Mouse (Mus musculus): ENCODE data around the gene Nf2. TPM values are rescaled to one million over a fixed set of nuclear protein-coding genes. Genes with fewer than 3 reads are reported as not detected.
"Not testable (repeated sequence)": the region's sequence is repeated elsewhere in the genome, so short reads cannot be mapped to it uniquely, and the experiment has no call there.

Gene Nf2
- polyA plus RNA-seq, 1 experiment = 56.1 TPM

DNA sequence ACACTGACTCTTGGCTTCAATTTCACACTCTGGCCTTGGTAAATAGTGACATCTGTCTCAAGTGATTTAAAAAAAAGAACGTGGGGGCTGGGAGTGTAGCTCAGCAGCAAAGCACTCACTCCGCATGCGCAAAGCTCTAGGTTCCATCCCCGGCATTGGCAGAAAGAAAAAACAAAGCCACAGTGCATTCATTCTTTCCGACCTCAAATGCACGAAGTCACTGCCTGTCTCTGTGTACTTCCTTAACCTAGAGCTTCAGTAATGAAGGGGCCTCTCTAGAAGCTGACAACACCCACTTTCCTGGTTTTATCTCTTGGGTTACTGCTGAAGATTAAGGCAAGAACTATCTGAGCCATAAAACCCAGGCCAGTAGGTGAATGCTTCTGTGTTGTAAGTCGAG is 45.4 kb downstream of the Nf2 start:
- Histone ChIP-seq H3K36me3 (ENCODE audit: control insufficient read depth, insufficient read depth, low read length) (no peaks in the 10 kb centered on the region; the same call in 1 of the 2 replicates), H3K27me3 (ENCODE audit: control insufficient read depth, insufficient read depth, low read length) (no peaks in the 10 kb centered on the region), H3K4me1 (replicated peaks; ENCODE audit: control insufficient read depth, insufficient read depth, low read length) (no peaks in the 10 kb centered on the region), H3K27ac (ENCODE audit: control insufficient read depth, insufficient read depth, low read length) (no peak overlapping the region), H3K4me3 (ENCODE audit: control insufficient read depth, insufficient read depth, low read length) (no peak overlapping the region)
- TF ChIP-seq CTCF (IDR thresholded peaks at IDR 0.05; ENCODE audit: borderline replicate concordance, control insufficient read depth, extremely low read depth, insufficient read depth, low read length, poor library complexity) = no peak
- TF ChIP-seq POLR2A (IDR thresholded peaks at IDR 0.05; ENCODE audit: control insufficient read depth, extremely low read depth, insufficient read depth, low read length, poor library complexity) = no peak
- 67% methylated on average over 7 of the region's 7 CpGs for WGBS
- peak; percentile 23 for DNase-seq

DNA sequence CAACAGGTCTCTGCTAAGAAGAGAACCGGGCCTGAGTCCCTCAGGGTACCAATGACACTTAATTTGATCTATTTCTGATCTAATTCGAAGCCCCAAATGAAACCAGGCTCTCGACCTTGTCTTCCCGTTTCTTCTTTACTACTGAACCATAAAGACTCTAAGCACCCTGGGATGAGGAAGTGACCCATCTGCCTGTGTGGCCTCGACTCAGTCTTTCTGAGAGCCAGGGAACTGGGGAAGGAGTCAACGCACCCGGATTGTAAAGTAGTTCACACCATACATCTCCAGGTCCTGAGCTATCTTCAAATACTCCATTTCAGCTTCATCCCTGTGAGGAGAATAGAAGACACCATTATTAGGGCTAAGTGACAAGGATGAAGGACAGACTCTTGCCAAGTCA is 45.9 kb downstream of the Nf2 start:
- WGBS = 81% methylated on average over 7 of the region's 7 CpGs
- Histone ChIP-seq H3K27ac (ENCODE audit: control insufficient read depth, insufficient read depth, low read length) (no peak overlapping the region), H3K36me3 (ENCODE audit: control insufficient read depth, insufficient read depth, low read length) (no peaks in the 10 kb centered on the region; the same call in 1 of the 2 replicates), H3K27me3 (ENCODE audit: control insufficient read depth, insufficient read depth, low read length) (no peaks in the 10 kb centered on the region), H3K4me1 (replicated peaks; ENCODE audit: control insufficient read depth, insufficient read depth, low read length) (no peaks in the 10 kb centered on the region), H3K4me3 (ENCODE audit: control insufficient read depth, insufficient read depth, low read length) (no peak overlapping the region)
- no peak for DNase-seq
- no peak for TF ChIP-seq CTCF (IDR thresholded peaks at IDR 0.05; ENCODE audit: borderline replicate concordance, control insufficient read depth, extremely low read depth, insufficient read depth, low read length, poor library complexity)
- TF ChIP-seq POLR2A (IDR thresholded peaks at IDR 0.05; ENCODE audit: control insufficient read depth, extremely low read depth, insufficient read depth, low read length, poor library complexity) = no peak

DNA sequence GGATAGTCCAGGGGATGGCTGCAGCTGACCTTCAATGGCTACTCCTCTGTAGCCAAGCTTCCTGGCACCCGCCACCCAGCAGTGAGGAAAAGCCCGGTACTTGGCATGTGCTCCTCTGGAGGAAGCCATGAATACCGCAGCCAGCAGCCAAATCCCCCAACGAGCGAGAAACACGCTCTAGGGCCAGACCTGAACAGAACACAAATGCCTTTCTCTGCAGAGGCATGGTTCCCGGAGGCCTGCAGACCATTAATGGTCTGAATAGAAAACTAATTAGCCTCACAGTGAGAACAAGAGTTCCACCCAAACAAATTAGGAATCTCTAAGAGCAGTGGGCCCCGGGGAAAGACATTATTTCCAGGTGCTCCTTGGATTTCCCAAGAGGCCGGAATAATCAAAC is 46.3 kb downstream of the Nf2 start:
- no peaks in the 10 kb centered on the region; the same call in 1 of the 2 replicates for H3K36me3 ChIP-seq (ENCODE audit: control insufficient read depth, insufficient read depth, low read length)
- TF ChIP-seq POLR2A (IDR thresholded peaks at IDR 0.05; ENCODE audit: control insufficient read depth, extremely low read depth, insufficient read depth, low read length, poor library complexity) (no peak), CTCF (IDR thresholded peaks at IDR 0.05; ENCODE audit: borderline replicate concordance, control insufficient read depth, extremely low read depth, insufficient read depth, low read length, poor library complexity) (no peak)
- H3K27ac ChIP-seq (ENCODE audit: control insufficient read depth, insufficient read depth, low read length) = no peak overlapping the region
- no peaks in the 10 kb centered on the region for H3K4me1 ChIP-seq (replicated peaks; ENCODE audit: control insufficient read depth, insufficient read depth, low read length)
- no peak for DNase-seq
- 94% methylated on average over 9 of the region's 9 CpGs for WGBS
- H3K27me3 ChIP-seq (ENCODE audit: control insufficient read depth, insufficient read depth, low read length) = no peaks in the 10 kb centered on the region
- no peak overlapping the region for H3K4me3 ChIP-seq (ENCODE audit: control insufficient read depth, insufficient read depth, low read length)

DNA sequence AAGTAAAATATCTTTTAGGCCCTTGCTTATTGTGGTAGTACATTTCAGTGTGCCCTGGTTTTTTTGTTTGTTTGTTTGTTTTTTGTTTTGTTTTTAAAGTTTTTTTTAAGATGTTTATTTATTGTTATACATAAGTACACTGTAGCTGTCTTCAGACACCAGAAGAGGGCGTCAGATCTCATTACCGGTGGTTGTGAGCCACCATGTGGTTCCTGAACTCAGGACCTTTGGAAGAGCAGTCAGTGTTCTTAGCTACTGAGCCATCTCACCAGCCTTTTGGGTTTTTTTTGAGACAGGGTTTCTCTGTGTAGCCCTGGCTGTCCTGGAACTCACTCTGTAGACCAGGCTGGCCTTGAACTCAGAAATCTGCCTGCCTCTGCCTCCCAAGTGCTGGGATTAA is 46.9 kb downstream of the Nf2 start:
- 98% methylated on average over 2 of the region's 2 CpGs for WGBS

DNA sequence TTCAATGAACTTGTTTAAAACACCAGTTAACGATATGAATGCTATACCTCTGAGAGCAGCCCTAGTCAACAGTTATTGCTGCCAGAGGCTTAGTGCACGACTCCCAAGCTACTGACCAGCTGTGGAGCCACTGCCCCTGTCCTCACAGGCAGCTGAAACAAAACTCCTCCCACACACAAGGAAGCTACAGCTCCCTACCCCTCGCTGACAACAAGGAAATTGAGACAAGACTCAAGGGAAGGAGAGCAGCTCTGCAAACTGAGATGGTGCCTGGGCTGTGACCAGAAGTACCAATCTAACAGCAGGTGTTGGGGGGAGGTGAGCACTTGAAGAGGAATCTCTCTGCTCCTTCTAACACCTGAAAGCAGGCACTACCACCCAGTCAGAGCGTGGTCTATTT is 48.7 kb downstream of the Nf2 start:
- Histone ChIP-seq H3K27me3 (ENCODE audit: control insufficient read depth, insufficient read depth, low read length) (no peaks in the 10 kb centered on the region), H3K36me3 (ENCODE audit: control insufficient read depth, insufficient read depth, low read length) (peaks cover 4% of the 10 kb centered on the region), H3K4me3 (ENCODE audit: control insufficient read depth, insufficient read depth, low read length) (no peak overlapping the region), H3K4me1 (replicated peaks; ENCODE audit: control insufficient read depth, insufficient read depth, low read length) (no peaks in the 10 kb centered on the region), H3K27ac (ENCODE audit: control insufficient read depth, insufficient read depth, low read length) (no peak overlapping the region)
- 89% methylated on average over 4 of the region's 4 CpGs for WGBS
- DNase-seq = no peak
- TF ChIP-seq POLR2A (IDR thresholded peaks at IDR 0.05; ENCODE audit: control insufficient read depth, extremely low read depth, insufficient read depth, low read length, poor library complexity) = no peak

More for the DNA sequence above, 46.9 kb downstream of the Nf2 start:
- H3K27ac ChIP-seq (ENCODE audit: control insufficient read depth, insufficient read depth, low read length); H3K4me3 ChIP-seq (ENCODE audit: control insufficient read depth, insufficient read depth, low read length); DNase-seq; H3K27me3 ChIP-seq (ENCODE audit: control insufficient read depth, insufficient read depth, low read length); H3K4me1 ChIP-seq (replicated peaks; ENCODE audit: control insufficient read depth, insufficient read depth, low read length); H3K36me3 ChIP-seq (ENCODE audit: control insufficient read depth, insufficient read depth, low read length): not testable (repeated sequence)

DNA sequence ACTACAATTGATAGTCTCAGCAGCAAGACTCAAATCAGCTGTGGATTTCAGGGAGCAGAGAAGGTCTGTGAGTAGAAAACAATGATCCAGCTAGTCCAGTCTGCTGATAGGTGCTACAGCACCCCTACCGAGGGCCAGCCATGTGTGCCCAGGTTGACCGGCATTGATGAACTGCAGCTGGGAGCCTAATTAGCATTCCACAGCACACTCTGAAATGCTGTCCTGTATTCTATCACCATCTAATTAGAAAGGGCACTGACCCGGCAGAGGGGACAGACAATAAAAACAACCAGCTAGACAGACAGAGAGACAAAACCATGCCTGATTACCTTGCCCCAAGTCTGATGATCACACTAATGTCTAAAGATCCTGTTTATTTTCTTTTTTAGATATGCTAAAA is 56.3 kb downstream of the Nf2 start:
- 93% methylated on average over 3 of the region's 3 CpGs for WGBS
- no peak for DNase-seq
- no peak for TF ChIP-seq POLR2A (IDR thresholded peaks at IDR 0.05; ENCODE audit: control insufficient read depth, extremely low read depth, insufficient read depth, low read length, poor library complexity)
- no peak for TF ChIP-seq CTCF (IDR thresholded peaks at IDR 0.05; ENCODE audit: borderline replicate concordance, control insufficient read depth, extremely low read depth, insufficient read depth, low read length, poor library complexity)
- peaks cover 16% of the 10 kb centered on the region for H3K36me3 ChIP-seq (ENCODE audit: control insufficient read depth, insufficient read depth, low read length)
- H3K4me1 ChIP-seq (replicated peaks; ENCODE audit: control insufficient read depth, insufficient read depth, low read length) = no peaks in the 10 kb centered on the region
- no peak overlapping the region for H3K4me3 ChIP-seq (ENCODE audit: control insufficient read depth, insufficient read depth, low read length)
- no peaks in the 10 kb centered on the region for H3K27me3 ChIP-seq (ENCODE audit: control insufficient read depth, insufficient read depth, low read length)
- no peak overlapping the region for H3K27ac ChIP-seq (ENCODE audit: control insufficient read depth, insufficient read depth, low read length)

DNA sequence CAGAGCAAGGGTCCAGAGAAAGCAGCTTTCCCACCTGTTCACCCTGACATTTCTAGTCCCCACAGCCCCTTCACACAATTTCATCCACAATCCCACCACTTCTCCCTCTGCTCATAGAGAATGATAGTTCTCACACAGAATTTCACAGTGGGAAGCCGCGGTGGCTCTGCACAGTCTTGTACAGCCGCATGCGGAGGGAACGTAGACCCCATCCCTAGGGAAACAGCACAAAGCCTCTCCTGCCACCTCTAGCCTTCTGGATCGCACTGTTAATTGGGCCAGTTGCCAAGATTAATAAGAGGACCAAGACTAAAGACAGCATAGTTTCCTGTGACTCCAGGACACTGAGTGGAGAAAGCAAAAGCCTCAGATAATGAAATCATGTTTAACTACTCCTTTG is 57.8 kb downstream of the Nf2 start:
- Histone ChIP-seq H3K27ac (ENCODE audit: control insufficient read depth, insufficient read depth, low read length) (no peak overlapping the region), H3K4me1 (replicated peaks; ENCODE audit: control insufficient read depth, insufficient read depth, low read length) (no peaks in the 10 kb centered on the region), H3K4me3 (ENCODE audit: control insufficient read depth, insufficient read depth, low read length) (no peak overlapping the region), H3K36me3 (ENCODE audit: control insufficient read depth, insufficient read depth, low read length) (peaks cover 22% of the 10 kb centered on the region), H3K27me3 (ENCODE audit: control insufficient read depth, insufficient read depth, low read length) (no peaks in the 10 kb centered on the region)
- DNase-seq = no peak
- WGBS = 97% methylated on average over 6 of the region's 6 CpGs
- TF ChIP-seq CTCF (IDR thresholded peaks at IDR 0.05; ENCODE audit: borderline replicate concordance, control insufficient read depth, extremely low read depth, insufficient read depth, low read length, poor library complexity) (no peak), POLR2A (IDR thresholded peaks at IDR 0.05; ENCODE audit: control insufficient read depth, extremely low read depth, insufficient read depth, low read length, poor library complexity) (no peak)

Measured in thymus, adult 2 months (tissue).